Mouse (Mus musculus) heart, embryonic 12.5 days (tissue): ENCODE measurements around the gene Trafd1. TPM values are rescaled to one million over a fixed set of nuclear protein-coding genes. Genes with fewer than 3 reads are reported as not detected.

Experiments used
- ATAC-seq: fragments of 200-750 bp; cut with Nextera tagmentation; 2 replicates; pipeline ENCODE4 v1.8.0; 2017; ENCODE audit warnings: moderate TSS enrichment, moderate library complexity; ENCODE audit not compliant: insufficient number of reproducible peaks, low FRiP score
- H3K27ac ChIP-seq: fragments of 300-500 bp; sonication (generic); 2 replicates; pipeline ENCODE4 v1.5.1; 2016; ENCODE audit warnings: mild to moderate bottlenecking, moderate library complexity; ENCODE audit not compliant: poor library complexity, severe bottlenecking
- H3K27me3 ChIP-seq: fragments of 300-500 bp; sonication (generic); replicated peaks from 2 replicates; pipeline ENCODE4 v1.6.1; 2016; ENCODE audit warnings: mild to moderate bottlenecking, moderate library complexity
- H3K36me3 ChIP-seq: fragments of 300-500 bp; sonication (generic); 2 replicates; pipeline ENCODE4 v1.6.1; 2016; ENCODE audit warnings: mild to moderate bottlenecking, moderate library complexity
- H3K4me1 ChIP-seq: fragments of 300-500 bp; sonication (generic); replicated peaks from 2 replicates; pipeline ENCODE4 v1.6.1; 2016; ENCODE audit warnings: mild to moderate bottlenecking
- H3K4me2 ChIP-seq: fragments of 300-500 bp; sonication (generic); 2 replicates; pipeline ENCODE4 v1.6.1; 2016; ENCODE audit warnings: mild to moderate bottlenecking, moderate library complexity
- H3K4me3 ChIP-seq: fragments of 300-500 bp; sonication (generic); 2 replicates; pipeline ENCODE4 v1.5.1; 2016; ENCODE audit warnings: mild to moderate bottlenecking
- H3K9ac ChIP-seq: fragments of 300-500 bp; sonication (generic); 2 replicates; pipeline ENCODE4 v1.6.1; 2016; ENCODE audit warnings: mild to moderate bottlenecking, moderate library complexity
- H3K9me3 ChIP-seq: fragments of 300-500 bp; sonication (generic); replicated peaks from 2 replicates; pipeline ENCODE4 v1.6.1; 2016; ENCODE audit warnings: mild to moderate bottlenecking, moderate library complexity
- WGBS: fragments of 180-500 bp; shearing (Covaris S2); methylation state at CpG from one replicate; pipeline ENCODE4 v1.1.7; 2016; 5-methylcytosine and 5-hydroxymethylcytosine counted together
- polyA plus RNA-seq: library from polyadenylated mRNA; unstranded; fragments of >200 nt; fragmentation: Nextera tagmentation; extraction: Ambion mirVana; gene quantifications from 2 replicates; pipeline ENCODE4 v1.2.1, GENCODE M21; 2016

Trafd1 gene
- polyA plus RNA-seq, 1 experiment from 2014 or later: 82.6 TPM

DNA sequence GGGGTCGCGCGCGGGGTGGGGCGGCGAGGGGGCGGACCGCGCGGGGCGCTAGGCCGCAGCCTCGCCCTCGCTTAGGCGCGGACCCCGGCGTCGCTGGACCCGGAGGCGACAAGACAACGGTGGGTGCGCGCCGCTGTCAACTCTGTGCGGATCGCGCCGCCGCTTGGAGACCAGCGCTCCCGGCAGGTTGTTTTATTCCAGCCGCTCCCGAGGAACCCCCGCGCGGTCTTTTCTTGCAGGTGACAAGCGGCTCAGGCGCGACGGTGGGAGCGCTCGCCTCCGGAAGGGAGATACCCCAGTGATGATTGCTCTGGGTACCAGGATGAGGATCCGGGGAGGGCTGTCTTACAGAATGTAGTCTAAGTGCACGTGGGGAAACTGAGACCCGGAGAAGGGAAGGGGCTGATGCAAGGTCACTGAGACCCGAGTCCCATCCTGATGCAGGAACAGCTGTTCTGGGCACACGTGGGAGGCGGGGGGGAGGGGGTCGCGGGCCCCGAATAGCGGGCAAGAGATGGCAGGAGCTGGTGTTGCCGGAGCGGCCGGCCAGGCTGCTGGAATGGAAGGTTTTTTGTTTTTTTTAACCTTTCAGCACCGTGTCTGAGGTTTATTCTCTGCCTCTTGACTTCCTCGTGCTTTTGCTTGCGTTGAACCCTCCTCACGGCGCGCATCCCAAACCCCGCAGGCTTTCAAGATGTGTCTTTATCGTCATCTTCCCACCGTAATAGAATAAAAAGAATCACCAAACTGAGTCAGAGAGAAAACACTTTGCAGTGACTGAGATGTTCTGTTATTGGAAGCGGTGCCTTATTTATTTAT, 12.9 kb upstream of the Trafd1 start:
- Histone ChIP-seq H3K9ac (peak overlapping the region; percentile 94), H3K4me1 (peaks cover 26% of the 10 kb centered on the region), H3K27me3 (no peaks in the 10 kb centered on the region), H3K9me3 (no peaks in the 10 kb centered on the region), H3K4me2 (peak overlapping the region; percentile 97), H3K27ac (peak overlapping the region; percentile 39; the same call in 1 of the 2 replicates), H3K4me3 (peak overlapping the region; percentile 96), H3K36me3 (peaks cover 6% of the 10 kb centered on the region; the same call in 1 of the 2 replicates)
- ATAC-seq: peak; percentile 72
- 1% methylated on average over 67 of the region's 67 CpGs for WGBS

DNA sequence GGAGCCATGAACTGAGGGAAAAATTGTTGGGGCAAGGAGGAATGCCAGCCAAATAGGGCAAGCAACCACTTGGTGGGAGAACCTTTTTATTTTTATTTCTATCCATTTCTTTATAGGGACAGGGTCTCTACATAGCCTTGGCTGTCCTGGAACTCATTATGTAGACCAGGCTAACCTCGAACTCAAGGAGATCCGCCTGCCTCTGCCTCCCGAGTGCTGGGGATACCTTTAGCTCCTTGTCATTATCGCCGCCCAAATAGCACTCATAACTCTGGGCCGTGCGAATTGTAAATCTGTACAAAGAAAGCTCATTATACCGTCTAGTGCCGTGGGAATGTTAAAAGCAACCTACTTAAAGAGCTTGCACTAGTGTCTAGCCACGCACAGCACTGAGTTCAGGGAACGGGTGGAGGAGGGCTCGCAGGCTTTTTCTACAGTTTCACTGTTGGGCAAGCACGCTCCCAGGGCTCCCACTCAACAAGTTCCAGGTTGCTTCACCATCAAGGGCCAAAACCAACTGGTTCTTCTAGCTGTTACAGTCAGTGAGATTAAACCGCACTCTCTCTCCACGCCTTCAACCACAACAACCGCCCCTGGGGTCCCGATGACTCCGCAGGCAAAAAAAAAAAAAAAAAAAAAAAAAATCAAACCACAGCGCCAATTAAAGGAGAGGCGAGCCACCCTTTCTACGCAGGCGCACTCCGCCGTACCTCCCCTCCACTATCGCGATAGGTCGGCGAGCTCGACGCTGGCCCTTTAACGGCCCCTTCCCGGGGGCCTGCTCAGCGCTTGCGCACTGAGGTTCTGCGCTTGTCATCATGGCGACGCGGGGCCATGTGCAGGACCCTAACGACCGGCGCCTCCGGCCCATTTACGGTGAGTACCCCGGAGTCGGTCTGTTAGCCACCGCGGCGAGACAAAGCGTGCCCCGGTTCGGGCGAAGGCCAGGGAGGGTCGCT, 12.0 kb upstream of the Trafd1 start, which contains the start of gene Naa25:
Gene Naa25, plus strand, starts transcription at position 750 of the 959 bp plus-strand sequence.
- Histone ChIP-seq H3K9ac (peak within 1 kb of the TSS; percentile 94), H3K4me3 (peak within 1 kb of the TSS; percentile 96), H3K27ac (peak within 1 kb of the TSS; percentile 76), H3K4me1 (peaks cover 21% of the 10 kb centered on the region), H3K4me2 (peak within 1 kb of the TSS; percentile 97), H3K36me3 (peaks cover 2% of the 10 kb centered on the region; the same call in 1 of the 2 replicates), H3K9me3 (no peaks in the 10 kb centered on the region), H3K27me3 (no peaks in the 10 kb centered on the region)
- peak; percentile 95 for ATAC-seq
- 10% methylated on average over 53 of the region's 53 CpGs for WGBS

DNA sequence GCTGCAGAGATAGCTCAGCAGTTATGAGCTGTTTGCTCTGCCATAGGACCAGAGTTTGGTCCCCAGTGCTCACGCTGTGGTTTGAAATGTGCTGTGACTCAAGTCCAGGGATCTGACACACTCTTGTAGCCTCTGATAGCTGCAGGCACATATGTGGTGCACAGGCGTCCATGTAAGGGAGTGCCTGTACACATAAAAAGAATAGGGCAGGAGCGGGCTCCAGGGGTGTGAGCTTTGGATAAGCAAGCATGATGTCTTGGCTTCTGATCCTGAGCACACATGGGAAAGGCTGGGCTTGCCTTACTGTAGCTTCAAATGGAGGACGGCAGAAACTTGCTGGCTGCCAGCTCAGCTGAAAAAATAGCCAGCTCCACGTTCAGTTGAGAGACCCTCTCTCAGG, 10.2 kb upstream of the Trafd1 start:
- 80% methylated on average over 5 of the region's 5 CpGs for WGBS
- no peak overlapping the region for H3K4me2 ChIP-seq
- H3K9ac ChIP-seq: no peak overlapping the region
- H3K4me1 ChIP-seq: peaks cover 21% of the 10 kb centered on the region
- H3K9me3 ChIP-seq: no peaks in the 10 kb centered on the region
- H3K4me3 ChIP-seq: no peak overlapping the region
- no peak for ATAC-seq
- H3K27ac ChIP-seq: no peak overlapping the region
- H3K36me3 ChIP-seq: no peaks in the 10 kb centered on the region
- no peaks in the 10 kb centered on the region for H3K27me3 ChIP-seq

DNA sequence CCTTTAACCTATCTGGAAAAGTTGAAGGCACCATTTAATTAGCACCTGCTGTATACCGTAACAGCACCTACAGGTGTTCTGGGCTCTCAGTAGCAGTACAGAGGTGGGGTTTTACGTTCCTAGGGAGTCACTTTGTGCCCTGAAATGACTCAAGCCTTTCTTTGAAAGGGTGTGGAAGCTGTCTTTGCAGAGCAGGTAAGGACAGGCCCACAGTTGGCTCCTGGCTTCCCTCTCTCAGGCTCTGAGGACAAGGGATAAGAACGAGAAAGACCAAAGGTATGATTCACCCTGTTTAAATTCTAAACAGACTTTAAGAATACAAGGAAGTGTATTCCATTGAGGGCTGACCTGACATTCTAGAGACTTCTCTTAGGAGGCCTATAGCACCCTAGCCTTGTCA, 8.0 kb upstream of the Trafd1 start:
- 81% methylated on average over 3 of the region's 3 CpGs for WGBS
- ATAC-seq: no peak
- Histone ChIP-seq H3K4me2 (no peak overlapping the region), H3K27ac (no peak overlapping the region), H3K4me3 (no peak overlapping the region), H3K4me1 (peaks cover 4% of the 10 kb centered on the region; the same call in 1 of the 2 replicates), H3K9ac (no peak overlapping the region), H3K9me3 (no peaks in the 10 kb centered on the region), H3K36me3 (no peaks in the 10 kb centered on the region), H3K27me3 (no peaks in the 10 kb centered on the region)

DNA sequence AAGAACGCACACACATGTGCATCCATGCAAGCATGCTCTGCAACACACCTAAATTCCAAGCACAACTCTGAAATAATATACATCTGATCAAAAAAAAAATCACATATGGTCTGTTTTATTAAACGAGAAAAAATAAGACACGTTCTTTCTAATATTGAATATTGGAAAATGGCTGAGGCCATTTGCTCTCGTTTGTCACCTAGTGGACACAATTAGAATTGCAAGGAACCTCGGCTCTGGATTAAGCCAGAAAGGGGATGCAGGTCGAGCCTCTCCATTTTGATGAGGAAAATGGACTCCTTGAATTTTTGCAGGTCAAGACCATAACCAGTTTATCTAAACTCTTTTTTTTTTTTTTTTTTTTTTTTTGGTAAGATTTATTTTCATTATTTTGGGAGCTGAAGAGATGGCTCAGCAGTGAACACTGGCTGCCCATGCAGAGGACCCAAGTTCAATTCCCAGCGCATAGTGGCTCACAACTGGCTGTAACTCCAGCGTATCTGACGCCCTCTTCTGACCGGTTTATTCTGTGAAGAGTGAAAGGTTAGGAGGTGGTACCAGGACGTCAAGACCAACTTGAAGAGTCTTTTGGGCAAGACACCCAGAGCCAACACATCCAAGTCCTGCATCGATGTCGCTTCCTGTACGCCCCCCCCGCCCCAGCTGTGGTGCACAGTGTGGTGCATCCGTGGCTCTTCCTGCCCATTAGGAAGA, 7.4 kb upstream of the Trafd1 start:
- no peak overlapping the region for H3K4me2 ChIP-seq
- H3K4me3 ChIP-seq: no peak overlapping the region
- H3K4me1 ChIP-seq: peaks cover 4% of the 10 kb centered on the region; the same call in 1 of the 2 replicates
- no peak overlapping the region for H3K27ac ChIP-seq
- no peaks in the 10 kb centered on the region for H3K9me3 ChIP-seq
- H3K9ac ChIP-seq: no peak overlapping the region
- no peak for ATAC-seq
- no peaks in the 10 kb centered on the region for H3K36me3 ChIP-seq
- H3K27me3 ChIP-seq: no peaks in the 10 kb centered on the region
- 56% methylated on average over 16 of the region's 16 CpGs for WGBS

DNA sequence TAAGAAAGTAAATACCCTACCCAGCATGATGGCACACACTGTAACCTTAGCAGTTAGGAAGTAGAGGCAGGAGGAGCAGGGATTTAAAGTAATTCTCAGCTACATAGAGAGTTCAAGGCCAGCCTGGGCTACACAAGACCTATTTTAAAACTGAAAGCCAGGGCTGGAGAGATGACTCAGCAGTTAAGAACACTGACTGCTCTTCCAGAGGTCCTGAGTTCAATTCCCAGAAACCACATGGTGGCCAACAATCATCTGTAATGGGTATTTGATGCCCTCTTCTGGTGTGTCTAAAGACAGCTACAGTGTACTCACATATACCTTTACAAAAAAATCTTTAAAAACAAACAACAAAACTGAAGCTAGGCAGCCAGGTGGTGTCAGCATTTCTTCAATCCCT, 4.3 kb upstream of the Trafd1 start:
- H3K27ac ChIP-seq: no peak overlapping the region
- H3K4me3 ChIP-seq: no peak overlapping the region
- no peak overlapping the region for H3K9ac ChIP-seq
- no peaks in the 10 kb centered on the region for H3K36me3 ChIP-seq
- no peak for ATAC-seq
- no peaks in the 10 kb centered on the region for H3K9me3 ChIP-seq
- no peaks in the 10 kb centered on the region for H3K27me3 ChIP-seq
- no peak overlapping the region for H3K4me2 ChIP-seq
- H3K4me1 ChIP-seq: peaks cover 15% of the 10 kb centered on the region; the same call in 1 of the 2 replicates

DNA sequence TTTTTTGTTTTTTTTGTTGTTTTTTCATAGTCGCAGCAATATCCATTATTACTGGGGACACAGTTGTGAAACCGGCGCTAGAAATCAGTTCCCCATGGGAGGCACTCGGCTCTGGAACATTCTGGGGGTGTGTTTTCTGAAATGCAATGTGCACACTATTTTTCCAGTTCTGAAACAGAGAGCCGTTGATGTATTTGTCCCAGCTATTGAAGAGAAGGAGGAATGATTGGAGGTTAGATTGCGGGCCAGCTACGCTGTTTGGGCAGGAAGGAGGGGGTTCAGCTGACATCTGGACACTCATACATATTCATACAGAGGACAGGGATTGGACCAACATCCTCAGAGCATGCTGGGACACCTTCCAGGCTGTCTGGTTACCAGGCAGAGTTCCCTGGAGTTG, 3.7 kb upstream of the Trafd1 start:
- Histone ChIP-seq H3K9ac (no peak overlapping the region), H3K4me3 (no peak overlapping the region), H3K27me3 (no peaks in the 10 kb centered on the region), H3K9me3 (no peaks in the 10 kb centered on the region), H3K4me1 (peaks cover 20% of the 10 kb centered on the region), H3K4me2 (no peak overlapping the region), H3K36me3 (no peaks in the 10 kb centered on the region), H3K27ac (no peak overlapping the region)
- no peak for ATAC-seq
- WGBS: 73% methylated on average over 7 of the region's 7 CpGs

DNA sequence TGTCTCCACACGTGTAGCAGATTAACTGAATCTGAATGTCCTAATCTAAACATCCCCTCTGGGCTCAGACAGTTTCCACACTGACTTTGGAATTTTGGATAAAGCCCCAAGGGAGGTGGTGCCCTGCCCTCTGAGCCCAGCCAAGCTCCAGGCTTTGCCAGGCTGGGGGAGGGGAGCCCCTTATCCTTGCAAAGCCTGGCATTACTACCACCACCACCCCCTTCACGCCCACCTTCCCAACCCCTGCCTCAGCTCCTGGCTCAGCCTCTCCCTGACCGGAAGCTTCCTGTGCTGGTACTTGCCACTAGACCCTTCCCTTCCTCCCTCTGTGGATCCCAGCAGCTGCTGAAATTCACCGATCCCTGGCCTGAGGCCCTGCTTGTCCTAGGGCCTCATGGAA, 1.7 kb upstream of the Trafd1 start:
- no peak overlapping the region for H3K27ac ChIP-seq
- WGBS: 49% methylated on average over 4 of the region's 4 CpGs
- H3K36me3 ChIP-seq: peaks cover 13% of the 10 kb centered on the region
- ATAC-seq: no peak
- H3K9ac ChIP-seq: no peak overlapping the region
- H3K4me1 ChIP-seq: peaks cover 24% of the 10 kb centered on the region
- H3K4me3 ChIP-seq: no peak overlapping the region
- H3K27me3 ChIP-seq: no peaks in the 10 kb centered on the region
- no peaks in the 10 kb centered on the region for H3K9me3 ChIP-seq
- no peak overlapping the region for H3K4me2 ChIP-seq

DNA sequence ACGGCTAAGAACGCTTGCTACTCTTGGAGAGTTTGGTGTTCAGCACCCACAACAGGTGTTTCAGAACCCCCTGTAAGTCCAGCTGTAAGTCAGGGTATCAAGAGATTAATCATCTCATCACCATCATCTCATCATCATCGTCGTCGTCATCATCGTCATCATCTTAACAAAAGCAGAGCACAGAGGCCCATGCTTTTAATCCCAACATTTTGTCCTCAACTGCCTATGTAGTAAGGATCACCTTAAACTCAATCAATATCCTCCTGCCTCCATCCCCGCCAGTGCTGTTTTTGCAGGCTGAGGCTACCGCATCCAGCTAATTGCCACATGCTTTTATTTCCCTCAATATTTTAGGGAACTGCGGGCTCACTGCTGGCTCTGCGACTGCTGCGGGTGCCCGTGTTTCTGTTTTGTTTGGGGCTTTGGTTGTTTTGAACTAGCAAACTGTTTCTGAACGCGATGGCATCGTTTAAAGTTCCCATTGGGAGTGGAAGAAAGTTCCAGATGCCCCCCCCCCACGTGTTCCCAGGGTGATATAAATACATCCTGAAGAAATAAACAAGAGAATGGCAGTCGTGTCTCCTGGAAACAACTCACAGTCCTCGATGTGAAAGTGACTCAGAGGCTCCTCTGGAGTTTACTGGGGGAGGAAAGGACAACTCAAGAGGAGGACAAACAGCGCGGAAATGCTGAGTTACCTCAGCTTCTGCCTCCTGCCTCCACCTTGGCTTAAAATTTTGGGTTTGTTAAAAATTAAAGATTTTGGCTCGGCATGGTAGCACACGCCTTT, 883 bp upstream of the Trafd1 start:
- Histone ChIP-seq H3K27me3 (no peaks in the 10 kb centered on the region), H3K9ac (peak overlapping the region; percentile 46; the same call in 1 of the 2 replicates), H3K36me3 (peaks cover 20% of the 10 kb centered on the region), H3K27ac (no peak overlapping the region), H3K4me2 (peak overlapping the region; percentile 79), H3K4me3 (peak overlapping the region; percentile 84), H3K4me1 (peaks cover 24% of the 10 kb centered on the region), H3K9me3 (no peaks in the 10 kb centered on the region)
- WGBS: 33% methylated on average over 22 of the region's 22 CpGs
- ATAC-seq: no peak

DNA sequence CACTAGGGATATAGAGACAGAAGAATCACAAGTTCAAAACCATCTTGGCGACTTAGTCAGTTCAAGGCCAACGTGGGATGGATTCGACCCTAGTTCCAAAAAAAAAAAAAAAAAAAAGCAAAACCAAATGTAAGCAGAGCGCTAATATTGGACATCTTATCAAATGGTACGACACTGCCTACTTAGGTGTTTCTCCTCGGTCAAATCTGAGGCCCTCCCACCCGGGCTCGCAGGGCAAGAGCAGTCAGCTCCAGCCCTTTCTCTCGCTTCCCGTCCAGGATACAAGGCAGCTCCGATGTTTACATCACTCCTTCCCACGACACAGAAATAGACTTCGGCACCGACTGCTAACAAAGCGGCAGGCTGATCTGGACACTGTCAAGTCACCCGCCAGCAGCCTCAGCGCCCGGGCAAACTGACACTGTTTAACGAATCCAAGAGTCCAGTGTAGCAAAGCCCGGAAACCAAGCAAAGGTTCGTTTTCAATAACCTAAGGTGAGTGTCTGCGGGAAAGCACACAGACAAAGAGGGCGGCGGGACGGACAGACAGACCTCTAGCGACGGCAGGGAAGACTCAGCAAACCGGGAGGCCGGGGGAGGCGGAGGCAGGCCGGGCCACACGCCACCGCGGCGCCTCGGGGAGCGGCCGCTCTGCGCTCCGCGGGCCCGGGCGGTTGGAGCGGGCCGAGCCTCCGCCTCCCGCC, 523 bp downstream of the Trafd1 start:
- WGBS: 2% methylated on average over 47 of the region's 47 CpGs
- Histone ChIP-seq H3K36me3 (peaks cover 33% of the 10 kb centered on the region), H3K27me3 (no peaks in the 10 kb centered on the region), H3K4me3 (peak overlapping the region; percentile 84), H3K27ac (peak overlapping the region; percentile 92), H3K9me3 (peaks cover 4% of the 10 kb centered on the region), H3K4me2 (peak overlapping the region; percentile 79), H3K4me1 (peaks cover 24% of the 10 kb centered on the region), H3K9ac (peak overlapping the region; percentile 90)
- peak; percentile 74 for ATAC-seq
